Comparison of ENCODE assay signal across 18 mouse cellular contexts in the genomic region with DNA sequence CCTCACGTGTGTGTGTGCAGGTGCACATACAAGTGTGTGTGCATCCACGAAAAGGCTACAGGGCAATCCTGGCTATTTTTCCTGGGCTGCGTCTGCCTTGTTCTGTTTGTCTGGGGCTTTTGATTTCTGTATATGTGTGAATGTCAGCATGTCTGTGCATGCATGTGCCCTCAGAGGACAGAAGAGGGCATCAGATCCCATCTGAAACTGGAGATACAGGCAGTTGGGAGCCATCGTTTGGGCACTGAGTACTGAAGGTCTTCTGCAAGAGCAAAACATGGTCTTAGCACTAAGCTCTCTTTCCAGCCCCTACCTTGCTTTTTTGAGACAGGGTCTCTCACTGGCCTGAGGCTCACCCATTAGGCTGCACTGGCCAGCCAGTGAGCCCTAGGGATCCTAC. TPM values are rescaled to one million over a fixed set of nuclear protein-coding genes. Genes with fewer than 3 reads are reported as not detected.
DNase-seq lines count a peak whose midpoint lies in the region; ATAC-seq lines count a peak whose summit lies in the region.
"Had no signal": no experiment of that assay in that cellular context is flagged by ENCODE, and none has a peak within 500 bp of the region (broad histone marks: within the 10 kb centered on the region; RNA-seq: fewer than 3 reads in every experiment).

No protein-coding gene starts in this region.

- no peaks in the 10 kb centered on the region for H3K36me3 ChIP-seq in forebrain, embryonic 14.5 days (ENCODE audit: control insufficient read depth, insufficient read depth, low read length)
- H3K36me3 ChIP-seq in forebrain, embryonic 13.5 days (ENCODE audit: poor library complexity, severe bottlenecking), result no peaks in the 10 kb centered on the region
- H3K36me3 ChIP-seq: hindbrain, embryonic 13.5 days; limb, embryonic 10.5 days; neural tube, embryonic 12.5 days had no signal

- H3K9me3 ChIP-seq in forebrain, embryonic 14.5 days (replicated peaks; ENCODE audit: control insufficient read depth, low read length), result no peaks in the 10 kb centered on the region
- no peaks in the 10 kb centered on the region for H3K9me3 ChIP-seq in forebrain, embryonic 13.5 days (replicated peaks)
- H3K9me3 ChIP-seq: hindbrain, embryonic 13.5 days; limb, embryonic 10.5 days; neural tube, embryonic 12.5 days had no signal

- H3K27me3 ChIP-seq in forebrain, embryonic 14.5 days (replicated peaks; ENCODE audit: control insufficient read depth, insufficient read depth, low read length), result no peaks in the 10 kb centered on the region
- no peaks in the 10 kb centered on the region for H3K27me3 ChIP-seq in forebrain, embryonic 13.5 days
- H3K27me3 ChIP-seq: neural tube, embryonic 12.5 days had no signal

- no peak overlapping the region for H3K4me2 ChIP-seq in forebrain, embryonic 14.5 days (ENCODE audit: low read length)
- no peak overlapping the region for H3K4me2 ChIP-seq in forebrain, embryonic 13.5 days
- H3K4me2 ChIP-seq: hindbrain, embryonic 13.5 days; neural tube, embryonic 12.5 days had no signal

- no peak overlapping the region for H3K27ac ChIP-seq in forebrain, embryonic 14.5 days (ENCODE audit: low read depth, low read length)
- no peak overlapping the region for H3K27ac ChIP-seq in forebrain, embryonic 13.5 days
- H3K27ac ChIP-seq: hindbrain, embryonic 13.5 days; limb, embryonic 10.5 days; neural tube, embryonic 12.5 days had no signal

- 62% methylated on average over 4 of the region's 4 CpGs for WGBS in forebrain, embryonic 14.5 days
- 61% methylated on average over 4 of the region's 4 CpGs for WGBS in forebrain, embryonic 13.5 days

- H3K4me3 ChIP-seq in forebrain, embryonic 14.5 days (ENCODE audit: low read depth, low read length), result no peak overlapping the region
- H3K4me3 ChIP-seq in forebrain, embryonic 13.5 days, result no peak overlapping the region
- H3K4me3 ChIP-seq: hindbrain, embryonic 13.5 days; limb, embryonic 10.5 days; neural tube, embryonic 12.5 days had no signal

- no peaks in the 10 kb centered on the region for H3K4me1 ChIP-seq in forebrain, embryonic 14.5 days (ENCODE audit: control insufficient read depth, insufficient read depth, low read length)
- no peaks in the 10 kb centered on the region for H3K4me1 ChIP-seq in forebrain, embryonic 13.5 days
- H3K4me1 ChIP-seq: hindbrain, embryonic 13.5 days; limb, embryonic 10.5 days; neural tube, embryonic 12.5 days had no signal

- peak; percentile 66 for DNase-seq in forebrain, embryonic 14.5 days (ENCODE audit: low spot score)
- peak; percentile 1 to 13 for DNase-seq in kidney, postnatal 36 days
- no peak for DNase-seq in kidney, adult 18-20 months
- peak; percentile 49 for DNase-seq in right cerebral cortex, postnatal 10 days (ENCODE audit: low spot score in 2 of 2)
- no peak for DNase-seq in right cerebral cortex, postnatal 36 days (ENCODE audit: low spot score in 2 of 2)
- DNase-seq in thymus, adult 18-20 months, result no peak
- DNase-seq in spleen, postnatal 4 days (ENCODE audit: low spot score in 2 of 2), result no peak
- DNase-seq: adrenal gland, postnatal 25 days; cerebellum, adult 8-10 months; kidney, postnatal 4 days; lung, adult 2 months; thymus, postnatal 36 days had no signal

- H3K9ac ChIP-seq in forebrain, embryonic 14.5 days (ENCODE audit: low read length), result no peak overlapping the region
- no peak overlapping the region for H3K9ac ChIP-seq in forebrain, embryonic 13.5 days
- H3K9ac ChIP-seq: hindbrain, embryonic 13.5 days; neural tube, embryonic 12.5 days had no signal

- ATAC-seq in forebrain, embryonic 14.5 days, result no peak
- ATAC-seq in forebrain, embryonic 13.5 days, result no peak
- ATAC-seq: CD4-positive, CD25-positive, alpha-beta regulatory T cell, adult 4 months had no signal

RNA-seq across cellular contexts. Expression of a gene that starts 45.1 kb away (rescaled TPM):
- 0.05 and 0.06 TPM in 2 replicates for polyA plus RNA-seq in forebrain, embryonic 14.5 days (2014; fragmentation: Nextera tagmentation; extraction: Ambion mirVana)
- 0.04 and 0.09 TPM in 2 replicates for polyA plus RNA-seq in forebrain, embryonic 13.5 days (2015; fragmentation: Nextera tagmentation; extraction: Ambion mirVana)
- polyA plus RNA-seq: CD4-positive, CD25-positive, alpha-beta regulatory T cell, adult 4 months; stomach, embryonic 14.5 days had no signal

Comparison
In these comparisons a context has a peak if more than half of its experiments do, and no peak if none do; other contexts are left out.
1. DNase-seq: peak in forebrain, embryonic 14.5 days (single experiment), kidney, postnatal 36 days (2 of 2) and right cerebral cortex, postnatal 10 days (2 of 2); none in kidney, adult 18-20 months (single experiment), right cerebral cortex, postnatal 36 days (0 of 2), thymus, adult 18-20 months (0 of 2) and spleen, postnatal 4 days (0 of 2).